Mouse (Mus musculus): ENCODE measurements at regions not wholly inside any gene's neighbourhood (a gene's known extent, or its start where the extent isn't known, plus 50 kb on each side); places are given as distances from the start of the nearest gene placed in this dataset.

- DNase-seq, result no peak
These were observed 447.7 kb upstream of the Btbd3 start for GRCm38 (mm10) chr2:137808401-137809230.

DNA sequence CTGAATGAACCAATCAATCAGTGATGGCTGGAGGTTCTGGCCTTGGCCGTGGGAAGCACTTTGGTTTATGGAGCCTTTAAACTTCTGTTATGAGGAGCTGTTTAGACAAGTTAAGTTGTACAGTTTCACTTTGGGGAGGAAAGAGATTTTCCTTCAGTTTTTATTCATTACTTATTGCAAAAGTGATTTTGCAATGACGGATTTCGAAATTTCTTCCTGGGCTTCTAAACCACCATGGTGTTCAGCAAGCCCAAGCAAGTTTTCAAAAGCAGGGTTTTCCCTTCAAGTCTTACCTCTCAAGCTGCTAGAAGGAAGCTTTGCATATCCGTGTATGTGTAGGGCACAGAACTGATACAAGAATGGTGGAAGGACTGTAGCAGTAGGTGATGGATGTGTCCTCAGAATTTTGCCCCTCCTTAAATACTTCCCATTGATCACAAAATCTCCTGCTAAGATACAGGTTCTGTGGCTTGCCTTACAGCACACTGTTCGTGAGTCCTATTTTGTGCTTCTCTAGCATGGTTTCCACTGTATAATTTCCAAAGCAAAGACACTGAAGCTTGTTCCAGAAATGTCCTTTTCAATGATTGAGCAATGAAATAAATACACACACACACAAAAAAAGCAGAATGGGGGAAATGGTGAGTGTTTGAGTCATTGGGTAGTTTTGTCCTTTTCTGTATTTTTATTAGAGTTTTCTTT lies 448.6 kb upstream of the Btbd3 start:
- no peak for DNase-seq

GRCm38 (mm10) chr2:137794841-137795240 lies 461.5 kb upstream of the Btbd3 start:
- DNase-seq, result no peak

DNA sequence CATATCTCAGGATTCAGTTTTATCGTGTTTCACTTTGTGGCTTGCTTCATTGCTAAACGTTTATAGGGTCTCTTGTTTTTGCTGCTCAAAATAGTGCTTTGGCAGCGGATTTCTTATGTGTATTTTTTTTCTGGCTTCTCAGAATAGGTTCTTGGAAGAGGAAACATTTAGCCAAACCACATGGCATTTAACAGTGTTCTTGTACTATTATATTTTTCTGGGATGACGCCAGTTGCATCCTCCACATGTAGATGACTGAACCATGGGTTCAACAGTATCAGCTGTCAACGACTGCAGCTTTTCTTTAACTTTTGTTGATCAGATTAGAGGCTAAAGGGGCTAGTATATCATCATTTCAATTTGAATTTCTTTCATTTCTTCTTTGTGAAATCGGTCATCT lies 472.3 kb upstream of the Btbd3 start:
- DNase-seq, result no peak

- no peak for DNase-seq
These were observed 478.9 kb upstream of the Btbd3 start for GRCm38 (mm10) chr2:137777430-137777829.

DNA sequence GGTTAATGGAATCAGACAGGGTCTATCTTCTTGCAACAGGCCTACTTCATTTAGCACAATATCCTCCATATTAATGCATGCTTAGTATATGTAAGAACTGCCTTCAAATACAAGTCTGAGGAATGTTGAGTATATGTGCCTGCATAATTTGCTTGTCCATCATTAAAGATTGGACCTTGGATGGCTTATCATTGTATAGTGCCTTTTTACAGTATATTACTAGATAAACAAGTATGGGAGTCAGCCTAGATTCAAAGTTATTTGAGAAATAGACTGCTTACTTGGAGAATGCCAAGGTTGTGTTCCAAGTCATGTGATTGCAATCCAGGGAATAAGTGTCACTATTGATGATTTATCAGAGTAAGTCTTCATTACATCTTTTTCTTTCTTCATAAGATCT lies 491.6 kb upstream of the Btbd3 start:
- no peak for DNase-seq

- no peak for DNase-seq
These were observed 496.9 kb upstream of the Btbd3 start for GRCm38 (mm10) chr2:137759455-137759854.

DNA sequence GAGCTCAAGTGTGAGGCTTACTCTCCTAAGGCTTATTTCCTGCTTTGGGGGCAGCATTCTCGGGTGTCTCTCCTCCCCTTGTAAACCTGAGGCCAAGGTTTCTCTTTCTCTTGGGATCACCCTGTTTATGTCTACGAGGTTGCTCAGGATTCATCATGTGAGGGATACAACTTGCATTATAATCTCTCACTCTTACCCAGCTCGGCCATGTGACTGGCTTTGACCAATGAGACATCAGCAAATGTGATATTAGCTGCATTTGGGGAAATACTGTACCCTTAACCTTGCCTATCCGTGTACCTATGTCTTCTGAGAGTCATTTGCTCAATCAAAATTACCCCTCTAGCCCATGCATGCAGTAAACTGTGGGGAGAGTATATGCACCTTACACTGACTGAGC lies 498.0 kb upstream of the Btbd3 start:
- no peak for DNase-seq

GRCm38 (mm10) chr2:137757231-137758212 lies 498.8 kb upstream of the Btbd3 start:
- DNase-seq, result peak; percentile 38

- no peak for DNase-seq
These were observed 500.1 kb upstream of the Btbd3 start for GRCm38 (mm10) chr2:137756220-137756619.

DNA sequence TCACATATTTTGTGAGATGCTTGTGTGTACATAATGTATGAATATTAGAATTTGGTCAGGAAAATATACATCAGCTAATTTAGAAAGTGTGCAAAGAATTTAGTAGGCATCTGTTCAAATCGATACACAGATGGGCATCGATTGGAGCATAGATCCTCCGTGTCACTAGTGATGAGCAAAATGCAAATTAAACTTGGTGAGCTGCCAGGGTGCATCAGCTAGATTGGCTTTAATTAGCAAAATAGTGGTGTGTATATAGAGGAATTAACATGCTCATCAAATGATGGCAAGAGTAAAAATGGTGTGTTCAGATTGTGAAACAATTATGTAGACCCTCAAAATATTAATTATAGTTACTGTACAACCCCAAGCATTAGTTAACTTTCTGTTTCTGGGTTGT lies 501.9 kb upstream of the Btbd3 start:
- DNase-seq, result no peak

GRCm38 (mm10) chr2:137732410-137732809 lies 524.0 kb upstream of the Btbd3 start:
- peak; percentile 27 for DNase-seq

DNA sequence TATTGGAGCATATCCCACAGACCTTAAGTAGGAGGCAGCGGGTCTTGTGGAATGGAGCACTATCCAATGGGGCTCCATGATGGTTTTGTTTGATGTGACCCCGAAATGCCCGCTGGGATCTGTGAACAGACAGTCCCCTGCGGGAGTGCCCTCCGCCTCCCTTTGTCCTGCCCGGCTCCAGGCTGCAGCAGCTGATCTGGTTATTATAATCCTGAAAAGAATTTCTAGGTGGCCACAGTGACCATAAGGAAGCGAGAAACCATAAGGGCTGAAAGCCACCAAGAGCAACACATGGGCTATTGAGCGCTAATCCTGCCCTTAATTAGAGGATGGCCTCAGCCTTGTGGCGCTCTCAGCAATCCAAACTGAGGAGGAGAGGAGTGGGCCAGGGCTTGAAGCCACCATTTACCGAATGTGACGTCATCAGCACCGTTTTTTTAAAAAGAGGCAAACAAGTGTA lies 525.9 kb upstream of the Btbd3 start:
- no peak for DNase-seq

DNA sequence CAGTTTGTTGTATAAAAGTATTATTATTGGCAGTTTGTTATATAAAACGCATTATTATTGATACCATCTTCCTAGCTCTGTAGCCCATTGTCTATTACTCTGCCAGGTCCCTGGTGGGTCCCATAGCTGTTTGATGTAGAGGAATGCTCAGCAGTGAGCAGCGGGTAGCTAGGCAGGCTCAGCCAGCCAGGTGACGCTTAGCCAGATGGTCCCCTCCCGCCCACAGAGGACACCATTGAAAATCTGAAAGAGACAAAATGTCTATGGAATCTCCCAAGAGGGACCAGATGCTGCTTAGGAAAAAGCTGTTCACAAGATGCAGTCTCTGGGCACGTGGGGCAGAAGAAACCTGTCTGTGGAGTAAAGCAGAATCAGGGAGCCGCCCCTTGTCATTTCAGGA lies 526.5 kb upstream of the Btbd3 start:
- DNase-seq, result no peak

DNA sequence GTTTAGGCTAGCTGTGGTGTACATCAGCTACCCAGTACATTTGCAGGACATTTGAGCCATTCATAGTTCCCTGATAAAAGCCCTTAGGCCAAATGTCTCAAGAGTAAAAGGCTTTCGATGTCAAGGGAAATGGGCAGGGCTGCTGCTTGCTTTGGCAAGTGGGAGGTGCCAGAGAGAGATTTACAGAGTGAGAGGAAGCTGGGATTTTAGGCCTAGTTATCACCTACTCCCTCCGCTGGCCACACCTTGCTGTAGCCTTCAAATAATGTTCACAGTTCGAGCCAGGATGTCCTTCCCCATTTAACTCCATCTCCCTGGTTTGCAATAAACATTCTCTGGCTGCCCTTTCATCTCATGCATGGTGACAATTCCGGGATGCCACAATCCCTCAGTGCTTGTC lies 527.2 kb upstream of the Btbd3 start:
- DNase-seq, result no peak

GRCm38 (mm10) chr2:137723651-137724050 lies 532.7 kb upstream of the Btbd3 start:
- DNase-seq, result no peak

DNA sequence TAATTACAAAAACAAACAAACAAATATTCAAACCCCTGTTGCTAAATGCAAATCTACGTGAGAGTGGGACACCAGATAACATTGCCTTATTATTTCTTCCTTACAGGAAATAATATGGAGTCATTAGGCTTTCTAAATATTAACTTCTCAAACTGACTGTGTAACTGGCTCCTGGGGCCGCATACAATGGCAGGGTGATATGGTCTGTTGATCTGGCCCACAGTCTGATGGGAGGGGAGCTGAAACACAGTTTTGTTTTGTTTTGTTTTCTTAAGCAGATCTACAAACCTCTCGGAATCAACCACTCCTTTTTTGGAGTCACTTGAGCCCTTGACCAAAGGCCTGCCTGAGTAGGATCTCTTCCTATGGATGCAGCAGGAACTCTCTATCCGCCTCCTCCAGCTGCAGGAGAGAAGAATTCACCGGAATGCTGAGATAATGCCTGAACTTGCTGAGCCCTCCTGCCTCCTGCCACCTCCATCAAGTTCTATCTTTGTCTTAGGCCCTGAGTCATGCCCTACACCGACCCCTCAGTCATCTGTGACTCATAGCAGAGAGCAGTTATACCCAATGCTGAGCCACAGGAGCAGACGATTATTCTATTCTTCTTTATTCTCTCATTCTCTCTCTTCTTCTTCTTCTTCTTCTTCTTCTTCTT lies 534.5 kb upstream of the Btbd3 start:
- DNase-seq, result no peak

- no peak for DNase-seq
These were observed 540.5 kb upstream of the Btbd3 start for GRCm38 (mm10) chr2:137715891-137716290.

GRCm38 (mm10) chr2:137706528-137706988 lies 549.8 kb upstream of the Btbd3 start:
- DNase-seq, result no peak

DNA sequence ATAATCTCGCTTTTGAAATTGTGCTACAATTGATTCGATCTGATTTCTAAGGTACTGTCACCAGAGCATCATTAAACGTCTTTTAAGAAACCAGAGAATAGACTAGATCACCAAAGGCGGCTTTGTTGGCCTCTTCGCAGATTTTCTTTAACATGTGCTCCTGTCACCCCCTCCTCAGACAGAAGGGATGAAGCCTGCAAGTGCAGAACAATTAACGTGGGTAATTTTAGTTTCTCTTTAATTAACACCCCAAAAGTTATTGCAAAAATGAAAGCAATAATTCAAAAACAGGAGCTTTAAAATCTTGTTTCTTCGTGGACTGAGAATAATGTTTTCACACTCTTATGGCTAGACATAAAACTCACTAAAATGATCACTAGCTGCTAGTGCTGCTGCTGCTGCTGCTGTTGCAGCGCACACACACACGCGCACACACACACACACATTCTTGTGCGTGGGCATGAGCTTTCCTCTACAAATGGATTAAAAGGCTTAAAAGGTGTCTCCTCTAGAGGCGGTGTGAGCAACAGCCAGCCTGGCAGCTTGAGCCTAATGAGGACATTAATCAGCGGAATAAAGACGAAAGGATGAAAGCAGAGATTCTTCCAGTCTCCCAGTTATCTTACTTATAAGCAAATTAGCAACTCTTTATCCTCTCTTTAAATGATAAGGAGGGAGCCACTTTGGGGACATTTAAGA lies 550.5 kb upstream of the Btbd3 start:
- DNase-seq, result no peak

DNA sequence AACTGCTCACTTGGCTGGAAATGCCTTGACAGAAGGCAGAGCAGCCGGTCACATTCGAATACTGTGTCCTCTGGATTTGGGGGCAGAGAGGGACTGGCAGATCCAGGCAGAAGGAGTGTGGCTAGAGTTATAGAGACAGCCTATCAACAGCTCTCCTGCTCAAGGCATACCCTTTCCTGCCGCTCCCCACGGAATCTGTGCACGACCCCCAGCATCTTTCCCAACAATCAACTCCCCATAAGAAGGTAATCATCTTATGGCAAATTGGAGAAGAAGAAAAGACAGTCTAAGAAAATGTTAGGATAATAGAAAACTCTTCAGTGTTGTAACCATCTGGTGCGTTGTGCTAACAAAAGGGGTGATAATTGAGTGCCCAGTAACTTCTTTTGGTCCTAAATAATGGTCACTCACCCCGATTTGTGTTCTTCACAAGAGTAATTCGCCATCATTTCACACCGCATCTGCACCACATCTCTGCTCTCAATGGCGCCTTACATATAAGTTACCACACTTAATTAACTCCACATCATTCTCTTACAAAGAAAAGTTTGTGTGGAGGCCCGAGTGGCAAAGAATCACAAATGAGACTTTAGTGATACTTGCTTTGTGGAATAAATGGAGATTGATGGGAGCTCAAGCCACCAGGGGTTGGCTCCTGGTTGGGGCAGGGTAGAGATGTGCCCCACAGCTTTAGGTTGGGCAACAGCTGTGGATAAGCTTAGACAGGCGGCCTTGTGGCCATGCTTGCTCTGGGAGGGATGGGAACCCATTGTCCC lies 551.2 kb upstream of the Btbd3 start:
- DNase-seq, result no peak

Measured in lung, postnatal 14 days (tissue).